Mouse (Mus musculus): ENCODE results near the gene Pax2. TPM values are rescaled to one million over a fixed set of nuclear protein-coding genes. Genes with fewer than 3 reads are reported as not detected.
"Not testable (repeated sequence)": the region's sequence is repeated elsewhere in the genome, so short reads cannot be mapped to it uniquely, and the experiment has no call there.

The Pax2 gene
- polyA plus RNA-seq, 1 experiment from 2014 or later, result 0.19 TPM

DNA sequence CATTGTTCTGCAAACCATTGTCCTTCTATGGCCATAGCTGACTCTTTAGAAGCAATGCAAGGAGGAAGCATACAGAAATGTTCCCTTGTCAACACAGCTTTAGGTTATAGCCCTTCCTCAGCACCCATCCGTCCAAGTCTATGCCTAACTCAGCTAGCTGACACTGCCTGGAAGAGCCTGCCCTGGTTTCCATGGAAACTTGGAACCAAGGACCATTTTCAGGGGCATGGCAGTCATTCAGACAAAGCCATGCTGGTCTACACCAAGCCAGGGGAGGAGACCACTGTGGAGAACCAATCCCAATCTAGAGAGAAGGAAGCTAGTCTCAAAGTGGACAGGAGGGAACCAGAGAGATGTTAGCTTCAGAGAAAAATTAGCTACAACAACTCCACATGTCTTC, 77.5 kb downstream of the Pax2 start:
- no peaks in the 10 kb centered on the region for H3K9me3 ChIP-seq
- H3K4me1 ChIP-seq, result peaks cover 31% of the 10 kb centered on the region
- WGBS, result 44% methylated on average over 1 of the region's 1 CpGs

DNA sequence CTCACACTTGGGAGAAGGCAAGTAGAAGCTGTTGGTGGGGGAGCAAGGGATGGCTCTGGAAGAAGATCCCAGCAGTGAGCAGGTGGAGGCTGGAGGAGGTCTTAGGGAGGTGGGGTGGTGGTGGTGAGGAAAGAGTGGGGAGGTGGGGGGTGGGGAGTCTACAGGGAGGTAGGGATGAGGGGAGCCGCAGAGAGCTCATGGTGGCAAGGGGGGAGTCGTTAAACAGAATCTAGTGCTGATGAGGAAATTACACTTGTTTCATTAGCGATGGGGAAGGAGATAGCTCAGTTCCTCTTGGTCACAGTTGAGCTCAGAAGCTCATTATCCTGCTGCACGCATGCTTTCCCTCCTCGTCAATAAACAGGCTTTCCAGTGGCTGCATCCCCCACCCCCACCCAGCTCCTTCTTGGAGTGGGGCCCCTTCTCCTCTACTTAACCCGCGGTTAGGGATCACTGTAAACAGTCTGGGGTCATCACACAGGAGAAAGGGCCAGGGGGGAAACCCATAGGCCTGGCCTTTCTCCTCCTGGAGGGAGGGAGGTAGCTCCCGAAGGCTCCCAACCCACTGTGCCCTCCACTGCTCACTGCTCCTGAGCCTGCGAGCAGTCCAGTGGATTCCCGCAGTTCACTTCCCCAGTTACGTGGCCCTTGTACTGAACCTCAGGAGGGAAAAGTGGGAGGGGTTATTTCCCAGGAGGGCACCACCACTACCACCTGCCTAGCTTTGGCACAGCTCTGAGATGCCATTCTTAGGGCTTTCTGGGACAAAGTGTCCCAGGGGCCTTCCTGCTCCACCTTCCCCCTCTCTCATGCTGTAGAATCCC, 78.6 kb downstream of the Pax2 start:
- Histone ChIP-seq H3K4me2 (no peak overlapping the region), H3K4me1 (peaks cover 31% of the 10 kb centered on the region), H3K36me3 (replicated peaks) (no peaks in the 10 kb centered on the region), H3K27me3 (peaks cover 86% of the 10 kb centered on the region), H3K4me3 (replicated peaks) (no peak overlapping the region), H3K9ac (no peak overlapping the region), H3K27ac (no peak overlapping the region), H3K9me3 (no peaks in the 10 kb centered on the region)
- ATAC-seq (ENCODE audit: low FRiP score), result no peak
- WGBS, result 7% methylated on average over 11 of the region's 11 CpGs

More for the DNA sequence above, 77.5 kb downstream of the Pax2 start:
- H3K4me3 ChIP-seq (replicated peaks), result no peak overlapping the region
- no peaks in the 10 kb centered on the region for H3K36me3 ChIP-seq (replicated peaks)
- ATAC-seq (ENCODE audit: low FRiP score), result no peak
- peaks cover 84% of the 10 kb centered on the region for H3K27me3 ChIP-seq
- H3K9ac ChIP-seq, result no peak overlapping the region
- no peak overlapping the region for H3K4me2 ChIP-seq
- H3K27ac ChIP-seq, result no peak overlapping the region

DNA sequence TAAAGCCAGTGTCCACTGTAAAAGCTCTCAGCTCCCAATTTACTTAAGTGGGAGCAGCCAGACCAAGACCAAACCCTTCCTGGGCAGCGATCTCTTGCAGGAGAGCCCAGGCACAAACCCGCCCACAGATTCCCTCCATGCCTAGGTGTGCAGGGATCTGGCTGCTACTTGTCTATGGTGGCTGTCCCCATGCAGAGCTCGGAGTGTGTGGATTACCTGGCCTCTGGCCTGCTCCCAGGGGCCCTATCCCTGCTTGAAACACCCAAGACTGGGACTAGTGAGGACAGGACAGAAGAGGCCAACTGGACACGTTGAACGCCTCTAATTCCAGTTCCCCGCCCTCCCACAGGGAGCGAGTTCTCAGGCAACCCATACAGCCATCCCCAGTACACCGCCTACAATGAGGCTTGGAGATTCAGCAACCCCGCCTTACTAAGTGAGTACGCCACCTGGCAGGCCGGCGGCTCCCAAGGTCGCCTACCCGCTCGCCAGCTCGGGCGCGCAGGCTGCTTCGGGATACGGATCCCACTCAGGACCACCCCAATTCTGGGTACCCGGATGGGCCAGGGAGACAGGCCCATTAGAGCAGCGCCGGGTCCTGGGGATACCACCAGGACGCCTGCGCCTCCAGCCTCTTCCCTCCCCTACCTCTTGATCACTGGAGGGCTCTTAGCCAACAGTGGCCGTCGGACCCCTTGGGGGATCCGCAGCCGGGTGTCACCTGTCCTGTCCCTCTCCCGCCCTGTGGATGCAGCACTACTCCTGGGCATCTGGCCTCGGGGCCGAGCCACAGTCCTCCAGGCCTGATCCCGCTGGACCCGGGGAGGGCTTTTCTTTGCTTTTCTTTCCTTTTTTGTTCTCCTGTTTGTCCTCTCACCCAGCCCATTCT, 79.4 kb downstream of the Pax2 start:
- Histone ChIP-seq H3K4me3 (replicated peaks) (peak overlapping the region; percentile 49), H3K27ac (no peak overlapping the region), H3K9ac (0 out of 2 replicates have a peak overlapping the region, but pooled peaks have one; percentile 55), H3K4me2 (peak overlapping the region; percentile 83), H3K36me3 (replicated peaks) (no peaks in the 10 kb centered on the region), H3K27me3 (peaks cover 94% of the 10 kb centered on the region), H3K9me3 (no peaks in the 10 kb centered on the region), H3K4me1 (peaks cover 31% of the 10 kb centered on the region)
- ATAC-seq (ENCODE audit: low FRiP score), result no peak
- WGBS, result 4% methylated on average over 34 of the region's 34 CpGs

DNA sequence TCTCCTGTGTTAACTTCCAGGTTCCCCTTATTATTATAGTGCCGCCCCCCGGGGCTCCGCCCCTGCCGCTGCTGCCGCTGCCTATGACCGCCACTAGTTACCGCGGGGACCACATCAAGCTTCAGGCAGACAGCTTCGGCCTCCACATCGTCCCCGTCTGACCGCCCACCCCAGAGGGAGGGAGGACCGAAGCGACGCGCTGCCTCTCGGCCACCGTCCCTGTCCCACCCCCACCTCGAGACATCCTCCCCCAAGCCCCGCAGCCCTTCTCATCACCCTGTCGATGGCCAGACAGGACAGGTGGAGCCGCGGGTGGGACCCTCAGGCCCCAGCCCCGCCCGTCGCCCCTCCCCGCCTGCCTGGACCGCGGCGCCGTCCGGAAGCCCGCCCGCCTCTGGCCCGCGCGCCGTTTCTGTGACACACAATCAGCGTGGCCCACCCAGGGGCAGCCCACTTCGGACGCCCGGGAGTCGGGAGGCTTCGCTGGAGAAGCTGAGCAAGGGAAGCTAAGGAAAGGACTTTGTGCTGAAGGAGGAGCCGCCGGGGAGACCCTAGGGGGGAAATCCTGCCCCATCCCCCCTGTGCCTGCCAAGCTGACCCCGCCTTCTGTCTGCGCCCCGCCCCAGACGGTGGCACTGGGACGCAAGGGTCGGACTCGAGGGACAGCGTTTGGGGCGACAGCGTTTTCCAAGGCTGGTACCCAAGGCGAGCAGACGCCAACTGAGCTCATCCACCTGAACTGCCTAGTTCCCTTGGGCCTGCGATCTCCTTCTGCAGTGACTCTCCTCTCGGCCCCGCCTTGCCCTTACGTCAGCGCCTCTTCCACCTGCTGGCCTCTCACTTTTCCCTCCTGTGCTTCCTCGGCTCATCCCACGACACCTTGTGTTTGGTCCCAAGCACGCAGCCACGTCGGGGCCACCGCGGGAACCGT, 80.4 kb downstream of the Pax2 start:
- H3K9ac ChIP-seq, result peak overlapping the region; percentile 55

GRCm38 (mm10) chr19:44837426-44838205, 81.8 kb downstream of the Pax2 start:
- 1% methylated on average over 37 of the region's 37 CpGs for WGBS
- peaks cover 77% of the 10 kb centered on the region for H3K27me3 ChIP-seq
- no peaks in the 10 kb centered on the region for H3K9me3 ChIP-seq
- peaks cover 31% of the 10 kb centered on the region for H3K4me1 ChIP-seq
- H3K36me3 ChIP-seq (replicated peaks), result no peaks in the 10 kb centered on the region
- peak overlapping the region; percentile 49; the same call in 1 of the 2 replicates for H3K4me3 ChIP-seq (replicated peaks)
- no peak overlapping the region for H3K9ac ChIP-seq
- no peak for ATAC-seq (ENCODE audit: low FRiP score)
- no peak overlapping the region for H3K27ac ChIP-seq
- H3K4me2 ChIP-seq, result peak overlapping the region; percentile 83

More for the DNA sequence above, 80.4 kb downstream of the Pax2 start:
- Histone ChIP-seq H3K4me3 (replicated peaks) (peak overlapping the region; percentile 49), H3K4me1 (peaks cover 31% of the 10 kb centered on the region), H3K4me2 (peak overlapping the region; percentile 83), H3K27me3 (peaks cover 88% of the 10 kb centered on the region), H3K9me3 (no peaks in the 10 kb centered on the region), H3K27ac (no peak overlapping the region), H3K36me3 (replicated peaks) (no peaks in the 10 kb centered on the region)
- ATAC-seq (ENCODE audit: low FRiP score), result peak; percentile 58
- WGBS, result under 1% methylated on average over 71 of the region's 71 CpGs

- Histone ChIP-seq H3K27me3 (peaks cover 75% of the 10 kb centered on the region), H3K36me3 (replicated peaks) (no peaks in the 10 kb centered on the region), H3K4me3 (replicated peaks) (no peak overlapping the region), H3K9ac (no peak overlapping the region), H3K27ac (no peak overlapping the region), H3K9me3 (no peaks in the 10 kb centered on the region), H3K4me1 (peaks cover 31% of the 10 kb centered on the region), H3K4me2 (no peak overlapping the region)
- 16% methylated on average over 9 of the region's 9 CpGs for WGBS
- ATAC-seq (ENCODE audit: low FRiP score), result no peak
These were observed 82.5 kb downstream of the Pax2 start for GRCm38 (mm10) chr19:44838321-44838720.

DNA sequence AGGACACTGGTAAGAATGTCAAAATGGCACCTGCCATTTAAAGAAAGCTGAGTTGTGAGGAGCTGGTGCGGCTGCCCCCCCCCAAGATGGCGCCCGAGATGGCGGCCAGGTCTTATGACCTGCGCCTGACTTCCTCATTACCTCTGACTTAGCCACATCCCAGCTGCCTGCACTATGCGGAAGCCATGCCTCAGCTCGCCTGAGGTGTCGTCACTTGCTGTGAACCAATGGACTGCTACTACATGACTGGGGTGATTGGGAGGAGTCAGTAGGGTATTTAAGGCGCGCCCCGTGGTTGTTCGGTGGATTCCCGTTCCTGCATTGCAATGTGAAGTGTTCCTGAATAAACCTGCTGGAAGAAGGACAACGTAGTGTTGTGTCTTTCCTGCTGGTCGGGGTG, 86.8 kb downstream of the Pax2 start:
- not testable (repeated sequence) for H3K27ac ChIP-seq; H3K4me1 ChIP-seq; ATAC-seq (ENCODE audit: low FRiP score); H3K9me3 ChIP-seq; H3K4me3 ChIP-seq (replicated peaks); H3K4me2 ChIP-seq; H3K9ac ChIP-seq; H3K36me3 ChIP-seq (replicated peaks)
- WGBS, result 94% methylated on average over 15 of the region's 15 CpGs
- H3K27me3 ChIP-seq, result peaks cover 44% of the 10 kb centered on the region

GRCm38 (mm10) chr19:44849465-44849864, 93.6 kb downstream of the Pax2 start:
- Histone ChIP-seq H3K9me3 (no peaks in the 10 kb centered on the region), H3K4me1 (no peaks in the 10 kb centered on the region), H3K4me2 (no peak overlapping the region), H3K4me3 (replicated peaks) (no peak overlapping the region), H3K27me3 (peaks cover 35% of the 10 kb centered on the region; the same call in 1 of the 2 replicates), H3K27ac (no peak overlapping the region), H3K36me3 (replicated peaks) (no peaks in the 10 kb centered on the region), H3K9ac (no peak overlapping the region)
- no peak for ATAC-seq (ENCODE audit: low FRiP score)
- 83% methylated on average over 12 of the region's 12 CpGs for WGBS

DNA sequence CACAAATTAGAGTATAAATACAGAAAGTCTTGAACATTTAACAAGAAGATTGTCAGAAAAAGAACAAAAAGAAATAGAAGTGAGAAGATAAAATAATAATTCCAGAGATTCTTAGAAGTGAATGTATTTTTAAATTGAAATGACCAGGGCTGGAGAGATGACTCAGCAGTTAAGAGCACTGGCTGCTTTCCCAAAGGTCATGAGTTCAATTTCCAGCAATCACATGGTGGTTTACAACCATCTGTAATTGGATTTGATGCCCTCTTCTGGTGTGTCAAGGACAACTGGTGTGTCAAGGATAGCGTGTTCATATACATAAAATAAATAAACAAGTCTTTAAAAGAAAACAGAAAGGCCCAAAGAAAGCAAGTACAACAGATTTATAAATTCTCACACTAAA, 102.8 kb downstream of the Pax2 start:
- no peak overlapping the region for H3K4me3 ChIP-seq (replicated peaks)
- H3K36me3 ChIP-seq (replicated peaks), result no peaks in the 10 kb centered on the region
- no peak overlapping the region for H3K4me2 ChIP-seq
- no peak overlapping the region for H3K27ac ChIP-seq
- WGBS, result 86% methylated on average over 1 of the region's 1 CpGs
- H3K9ac ChIP-seq, result no peak overlapping the region
- H3K27me3 ChIP-seq, result 0 out of 2 replicates have a peak, but pooled peaks cover under 1% of the 10 kb centered on the region
- no peaks in the 10 kb centered on the region for H3K4me1 ChIP-seq
- no peak for ATAC-seq (ENCODE audit: low FRiP score)
- 0 out of 2 replicates have a peak, but pooled peaks cover 3% of the 10 kb centered on the region for H3K9me3 ChIP-seq

DNA sequence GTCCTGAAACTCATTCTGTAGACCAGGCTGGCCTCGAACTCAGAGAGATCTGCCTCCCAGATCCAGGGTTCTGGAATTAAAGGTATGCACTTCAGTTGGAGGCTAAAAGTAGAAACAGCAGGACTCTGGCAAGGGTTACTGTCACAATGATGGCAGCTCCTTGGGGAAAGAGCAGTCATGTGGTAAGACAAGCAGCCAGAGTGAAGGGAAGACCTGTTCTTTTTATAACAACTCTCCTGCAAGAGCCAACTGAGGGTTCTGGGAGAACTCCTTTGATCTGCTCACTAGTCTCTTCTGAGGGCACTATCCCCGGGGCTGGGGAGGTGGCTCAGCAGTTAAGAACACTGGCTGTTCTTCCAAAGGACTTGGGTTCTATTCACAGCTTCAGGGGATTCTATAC, 112.9 kb downstream of the Pax2 start:
- WGBS, result 64% methylated on average over 2 of the region's 2 CpGs

More for the DNA sequence above, 112.9 kb downstream of the Pax2 start:
- no peak overlapping the region for H3K9ac ChIP-seq
- no peak overlapping the region for H3K4me2 ChIP-seq
- H3K27ac ChIP-seq, result no peak overlapping the region
- no peaks in the 10 kb centered on the region for H3K36me3 ChIP-seq (replicated peaks)
- no peak for ATAC-seq (ENCODE audit: low FRiP score)
- H3K27me3 ChIP-seq, result peaks cover 34% of the 10 kb centered on the region
- no peaks in the 10 kb centered on the region for H3K4me1 ChIP-seq
- no peak overlapping the region for H3K4me3 ChIP-seq (replicated peaks)
- H3K9me3 ChIP-seq, result no peaks in the 10 kb centered on the region
